Mouse (Mus musculus) skeletal muscle tissue, postnatal 0 days (tissue): ENCODE data around the gene Cd2. TPM values are rescaled to one million over a fixed set of nuclear protein-coding genes. Genes with fewer than 3 reads are reported as not detected.

ENCODE experiments used
- polyA plus RNA-seq: library from polyadenylated mRNA; unstranded; fragments of >200 nt; fragmentation: Nextera tagmentation; extraction: Ambion mirVana; gene quantifications from 2 replicates; pipeline ENCODE4 v1.2.1, GENCODE M21; 2015

Cd2 gene
- 0.29 and 0.30 TPM in 2 replicates for polyA plus RNA-seq

GRCm38 (mm10) chr3:101287911-101288311 is at the start of gene Cd2:
Gene Cd2 (minus strand): TSS chr3:101287939.

Other genes starting within 250 kb of the Cd2 start
- 3.8 and 4.2 TPM in 2 replicates for gene Ptgfrn, start 177.7 kb downstream of the Cd2 start, polyA plus RNA-seq
- 15.1 and 16.7 TPM in 2 replicates for gene Igsf3, start 89.1 kb upstream of the Cd2 start, polyA plus RNA-seq